Mouse (Mus musculus): ENCODE data around the gene Bach2.

- TF ChIP-seq CEBPB (IDR thresholded peaks at IDR 0.05; ENCODE audit: low read depth) = no peak
- no peak for TF ChIP-seq CTCF (IDR thresholded peaks at IDR 0.05; ENCODE audit: control insufficient read depth, insufficient read depth, insufficient read length)
Measured at GRCm38 (mm10) chr4:32538987-32539386, 300.4 kb downstream of the Bach2 start.

Measured in C2C12 (cell line).